27 mouse cellular contexts compared by ENCODE assay signal in genomic region chrX:71838911-71839310, GRCm38 (mm10).
"Had no signal": no experiment of that assay in that cellular context is flagged by ENCODE, and none has a peak within 500 bp of the region (broad histone marks: within the 10 kb centered on the region; RNA-seq: fewer than 3 reads in every experiment).

No protein-coding gene starts in this region.

- H3K9me3 ChIP-seq: heart, embryonic 15.5 days; hindbrain, embryonic 12.5 days; kidney, embryonic 15.5 days; limb, embryonic 13.5 days; limb, embryonic 15.5 days; liver, embryonic 12.5 days had no signal

- ATAC-seq: hindbrain, postnatal 0 days; intestine, embryonic 16.5 days; liver, embryonic 12.5 days had no signal

- H3K4me2 ChIP-seq: heart, embryonic 11.5 days; heart, embryonic 13.5 days; heart, embryonic 15.5 days; hindbrain, embryonic 12.5 days; hindbrain, embryonic 14.5 days; kidney, embryonic 15.5 days; limb, embryonic 13.5 days; limb, embryonic 15.5 days; liver, embryonic 12.5 days had no signal

- H3K4me3 ChIP-seq: heart, adult 2 months; heart, embryonic 13.5 days; heart, embryonic 15.5 days; hindbrain, embryonic 12.5 days; kidney, embryonic 15.5 days; limb, embryonic 13.5 days; limb, embryonic 15.5 days; liver, embryonic 12.5 days had no signal

- DNase-seq: gastrocnemius, postnatal 14 days; gastrocnemius, postnatal 36 days; heart, adult 11 months; heart, adult 2 months; heart, postnatal 14 days; heart, postnatal 36 days; kidney, adult 11 months; kidney, adult 2 months; kidney, adult 9 months; kidney, postnatal 14 days; kidney, postnatal 36 days; layer of hippocampus, adult 9-11 months; layer of hippocampus, postnatal 36 days; left cerebral cortex, postnatal 4 days had no signal

- H3K4me1 ChIP-seq: heart, embryonic 13.5 days; heart, embryonic 15.5 days; hindbrain, embryonic 12.5 days; kidney, embryonic 15.5 days; limb, embryonic 13.5 days; limb, embryonic 15.5 days; liver, embryonic 12.5 days had no signal

- H3K27ac ChIP-seq: heart, adult 2 months; heart, embryonic 13.5 days; heart, embryonic 15.5 days; hindbrain, embryonic 12.5 days; hindbrain, embryonic 14.5 days; hindbrain, postnatal 0 days; kidney, embryonic 15.5 days; kidney, postnatal 0 days; limb, embryonic 13.5 days; limb, embryonic 15.5 days; liver, embryonic 12.5 days; liver, embryonic 14.5 days had no signal

- H3K27me3 ChIP-seq: heart, embryonic 15.5 days; hindbrain, embryonic 12.5 days; kidney, embryonic 15.5 days; limb, embryonic 13.5 days; limb, embryonic 15.5 days; liver, embryonic 12.5 days had no signal

- H3K36me3 ChIP-seq: heart, embryonic 13.5 days; heart, embryonic 15.5 days; hindbrain, embryonic 12.5 days; kidney, embryonic 15.5 days; limb, embryonic 13.5 days; limb, embryonic 15.5 days; liver, embryonic 12.5 days had no signal

- H3K9ac ChIP-seq: heart, embryonic 13.5 days; heart, embryonic 15.5 days; hindbrain, embryonic 12.5 days; hindbrain, embryonic 14.5 days; kidney, embryonic 15.5 days; limb, embryonic 13.5 days; limb, embryonic 15.5 days; liver, embryonic 12.5 days; liver, embryonic 14.5 days had no signal
